Mouse (Mus musculus) activated CD4-positive, CD25-positive, alpha-beta regulatory T cell (primary cell): ENCODE data around the gene Myo5c. TPM values are rescaled to one million over a fixed set of nuclear protein-coding genes. Genes with fewer than 3 reads are reported as not detected.

Experiments used
- polyA plus RNA-seq, 2 experiments: library from polyadenylated mRNA; unstranded; fragments of 100-300 nt; shearing (Covaris generic); gene quantifications; one replicate each; pipeline ENCODE4 v1.2.1; 2017

Myo5c gene
- under 1 TPM; 0.20 to 0.41 TPM for polyA plus RNA-seq

GRCm38 (mm10) chr9:75231841-75232746 lies at the start of gene Myo5c:
Gene Myo5c (plus strand): TSS chr9:75232020.

GRCm38 (mm10) chr9:75306126-75306898 lies 74.5 kb downstream of the Myo5c start, which contains the start of gene Gnb5:
Gene Gnb5 (plus strand): TSS chr9:75306288.

GRCm38 (mm10) chr9:75347458-75347857 lies 115.6 kb downstream of the Myo5c start, which contains the start of gene Bcl2l10:
Gene Bcl2l10 (plus strand): TSS chr9:75347758.

Other genes with a start within 250 kb of the Myo5c start
- gene Arpp19, start 194.4 kb upstream of the Myo5c start, polyA plus RNA-seq: 100 to 1,000 TPM; 317 to 386 TPM
- 10 to 100 TPM; 12.4 to 20.1 TPM for gene Myo5a, start 161.0 kb upstream of the Myo5c start, polyA plus RNA-seq
- 1 to 10 TPM; 6.1 to 9.4 TPM for gene Gnb5, start 74.3 kb downstream of the Myo5c start, polyA plus RNA-seq
- under 1 TPM in 1 of 2 experiments, not detected in 1; 0.43 TPM for gene Bcl2l10, start 115.7 kb downstream of the Myo5c start, polyA plus RNA-seq
- 10 to 100 TPM; 52.4 to 65.8 TPM for gene Mapk6, start 178.0 kb downstream of the Myo5c start, polyA plus RNA-seq
- 10 to 100 TPM; 25.2 to 27.8 TPM for gene Leo1, start 209.5 kb downstream of the Myo5c start, polyA plus RNA-seq